Mouse (Mus musculus) liver, adult 2 months (tissue): ENCODE measurements around the gene Olfr658. TPM values are rescaled to one million over a fixed set of nuclear protein-coding genes. Genes with fewer than 3 reads are reported as not detected.

Source experiments
- DNase-seq: peaks from one replicate; pipeline ENCODE4 v3.0.0-alpha.2; 2011; ENCODE audit warnings: low read depth, low spot score; ENCODE audit errors: extremely low read depth
- H3K27ac ChIP-seq: fragments of 200-500 bp; replicated peaks from 2 replicates; pipeline ENCODE4 v1.5.1; 2012; ENCODE audit warnings: low read depth, mild to moderate bottlenecking, control low read depth, inconsistent platforms, low read length; ENCODE audit not compliant: insufficient read depth
- H3K27me3 ChIP-seq: fragments of 200-500 bp; 2 replicates; pipeline ENCODE4 v1.6.1; 2012; ENCODE audit warnings: mild to moderate bottlenecking, moderate library complexity, low read length, inconsistent platforms; ENCODE audit not compliant: control insufficient read depth, insufficient read depth
- H3K36me3 ChIP-seq: fragments of 200-500 bp; 2 replicates; pipeline ENCODE4 v1.6.1; 2012; ENCODE audit warnings: low read length, inconsistent platforms; ENCODE audit not compliant: control insufficient read depth, insufficient read depth
- H3K4me1 ChIP-seq: fragments of 200-500 bp; 2 replicates; pipeline ENCODE4 v1.6.1; 2011; ENCODE audit warnings: low read length; ENCODE audit not compliant: control insufficient read depth, insufficient read depth
- H3K4me3 ChIP-seq: fragments of 200-500 bp; 2 replicates; pipeline ENCODE4 v1.5.1; 2011; ENCODE audit warnings: low read depth, mild to moderate bottlenecking, control low read depth, low read length, moderate library complexity; ENCODE audit not compliant: insufficient read depth
- H3K79me2 ChIP-seq: fragments of 200-500 bp; 2 replicates; pipeline ENCODE4 v1.6.1; 2012; ENCODE audit warnings: inconsistent platforms, mild to moderate bottlenecking, low read length, moderate library complexity; ENCODE audit not compliant: control insufficient read depth, insufficient read depth
- H3K9ac ChIP-seq: fragments of 200-500 bp; 2 replicates; pipeline ENCODE4 v1.6.1; 2012; ENCODE audit warnings: low read depth, mild to moderate bottlenecking, control low read depth, inconsistent platforms, low read length
- CTCF ChIP-seq: fragments of 200-500 bp; IDR thresholded peaks from 2 replicates; pipeline ENCODE4 v1.5.1; 2011; ENCODE audit warnings: low read depth, low read length, control low read depth
- POLR2A ChIP-seq: fragments of 200-500 bp; IDR thresholded peaks from 2 replicates; pipeline ENCODE4 v1.6.1; 2011; ENCODE audit warnings: low read length, control low read depth; ENCODE audit not compliant: insufficient read depth; ENCODE audit errors: extremely low read depth
- WGBS: fragments of 180-500 bp; shearing (Covaris S2); methylation state at CpG from one replicate; pipeline ENCODE4 v1.1.7; 2018; 5-methylcytosine and 5-hydroxymethylcytosine counted together
- polyA plus RNA-seq: library from polyadenylated mRNA; depleted of rRNA; stranded (reverse); fragments of >200 nt; gene quantifications from 2 replicates; pipeline ENCODE4 v1.2.3, GENCODE M21; 2012; rRNA removed
- total RNA-seq: library from RNA; depleted of rRNA; stranded (reverse); fragments of >200 nt; gene quantifications from 2 replicates; pipeline ENCODE4 v1.2.3, GENCODE M21; 2014; rRNA removed

Olfr658 gene
- total and polyA plus RNA-seq, 2 experiments = not detected

DNA sequence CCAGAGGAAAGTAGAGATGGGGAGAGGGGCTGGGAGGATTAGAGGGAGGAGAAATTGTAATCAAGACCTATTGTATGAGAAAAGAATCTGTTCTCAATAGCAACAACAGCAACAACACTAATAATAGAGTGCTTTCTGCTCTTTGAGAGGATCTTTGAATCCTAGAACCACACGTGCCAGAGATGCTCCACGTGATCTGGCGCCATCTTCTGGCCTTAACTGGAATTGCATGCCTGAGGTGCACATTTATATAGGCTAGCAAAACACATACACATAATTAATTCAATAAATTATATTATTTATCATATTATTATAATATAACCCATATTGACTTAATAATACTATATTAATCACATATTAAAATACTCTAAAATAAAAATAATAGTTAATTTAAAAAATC, 43.9 kb downstream of the Olfr658 start:
- H3K27ac ChIP-seq = no peak overlapping the region
- no peak overlapping the region for H3K4me3 ChIP-seq
- H3K4me1 ChIP-seq = no peaks in the 10 kb centered on the region
- H3K9ac ChIP-seq = no peak overlapping the region
- H3K27me3 ChIP-seq = no peaks in the 10 kb centered on the region
- H3K36me3 ChIP-seq = no peaks in the 10 kb centered on the region
- TF ChIP-seq CTCF (peak; percentile 67; the same call in 1 of the 2 replicates), POLR2A (no peak)
- no peaks in the 10 kb centered on the region for H3K79me2 ChIP-seq
- WGBS = 8% methylated on average over 3 of the region's 3 CpGs
- DNase-seq = peak; percentile 27

- Histone ChIP-seq H3K4me3 (no peak within 1 kb of the TSS), H3K9ac (no peak within 1 kb of the TSS), H3K27ac (no peak within 1 kb of the TSS), H3K27me3 (no peaks in the 10 kb centered on the region), H3K79me2 (no peaks in the 10 kb centered on the region), H3K4me1 (no peaks in the 10 kb centered on the region), H3K36me3 (no peaks in the 10 kb centered on the region)
- DNase-seq = no peak
- 78% methylated on average over 2 of the region's 2 CpGs for WGBS
- TF ChIP-seq POLR2A (no peak), CTCF (no peak)
These were observed 45.4 kb downstream of the Olfr658 start, which contains the start of gene Olfr655 for GRCm38 (mm10) chr7:104601679-104602078. Olfr655 (minus strand) TSS chr7:104601779.

Other genes with a start within 250 kb of the Olfr658 start
- 0.54 and 1.3 TPM in 2 replicates for gene Trim30c, start 246.5 kb downstream of the Olfr658 start, total RNA-seq
- gene Trim30c, start 246.5 kb downstream of the Olfr658 start, polyA plus RNA-seq = 0.13 TPM in 1 of 2 replicates, not detected in the other
- 8.1 and 9.4 TPM in 2 replicates for gene Trim30a, start 182.1 kb downstream of the Olfr658 start, total RNA-seq
- 0.90 and 1.5 TPM in 2 replicates for gene Trim30a, start 182.1 kb downstream of the Olfr658 start, polyA plus RNA-seq
- 6.2 and 8.9 TPM in 2 replicates for gene Trim30d, start 139.5 kb downstream of the Olfr658 start, total RNA-seq
- 0.42 and 1.2 TPM in 2 replicates for gene Trim30d, start 139.5 kb downstream of the Olfr658 start, polyA plus RNA-seq
- not detected in 2 replicates for gene Olfr651, start 97.2 kb downstream of the Olfr658 start, total RNA-seq
- not detected in 2 replicates for gene Olfr651, start 97.2 kb downstream of the Olfr658 start, polyA plus RNA-seq
- not detected in 2 replicates for gene Olfr652, start 86.4 kb downstream of the Olfr658 start, total RNA-seq
- not detected in 2 replicates for gene Olfr652, start 86.4 kb downstream of the Olfr658 start, polyA plus RNA-seq
- gene Olfr653, start 70.0 kb downstream of the Olfr658 start, total RNA-seq = not detected in 2 replicates
- gene Olfr653, start 70.0 kb downstream of the Olfr658 start, polyA plus RNA-seq = not detected in 2 replicates
- gene Olfr654, start 60.3 kb downstream of the Olfr658 start, total RNA-seq = not detected in 2 replicates
- not detected in 2 replicates for gene Olfr654, start 60.3 kb downstream of the Olfr658 start, polyA plus RNA-seq
- gene Olfr655, start 45.5 kb downstream of the Olfr658 start, total RNA-seq = not detected in 2 replicates
- gene Olfr655, start 45.5 kb downstream of the Olfr658 start, polyA plus RNA-seq = not detected in 2 replicates
- not detected in 2 replicates for gene Olfr656, start 33.4 kb downstream of the Olfr658 start, total RNA-seq
- gene Olfr656, start 33.4 kb downstream of the Olfr658 start, polyA plus RNA-seq = not detected in 2 replicates
- gene Olfr657, start 22.5 kb downstream of the Olfr658 start, total RNA-seq = not detected in 2 replicates
- gene Olfr657, start 22.5 kb downstream of the Olfr658 start, polyA plus RNA-seq = not detected in 2 replicates
- not detected in 2 replicates for gene Olfr659, start 19.4 kb upstream of the Olfr658 start, total RNA-seq
- not detected in 2 replicates for gene Olfr659, start 19.4 kb upstream of the Olfr658 start, polyA plus RNA-seq
- not detected in 2 replicates for gene Olfr661, start 39.2 kb upstream of the Olfr658 start, total RNA-seq
- gene Olfr661, start 39.2 kb upstream of the Olfr658 start, polyA plus RNA-seq = not detected in 2 replicates
- not detected in 2 replicates for gene Usp17le, start 130.2 kb upstream of the Olfr658 start, total RNA-seq
- gene Usp17le, start 130.2 kb upstream of the Olfr658 start, polyA plus RNA-seq = not detected in 2 replicates
- gene Usp17lb, start 195.3 kb upstream of the Olfr658 start, total RNA-seq = not detected in 2 replicates
- gene Usp17lb, start 195.3 kb upstream of the Olfr658 start, polyA plus RNA-seq = not detected in 2 replicates
- not detected in 2 replicates for gene Usp17la, start 209.7 kb upstream of the Olfr658 start, total RNA-seq
- gene Usp17la, start 209.7 kb upstream of the Olfr658 start, polyA plus RNA-seq = not detected in 2 replicates
- not detected in 2 replicates for gene Olfr665, start 230.7 kb upstream of the Olfr658 start, total RNA-seq
- not detected in 2 replicates for gene Olfr665, start 230.7 kb upstream of the Olfr658 start, polyA plus RNA-seq
- not detected in 2 replicates for gene Olfr666, start 248.6 kb upstream of the Olfr658 start, total RNA-seq
- not detected in 2 replicates for gene Olfr666, start 248.6 kb upstream of the Olfr658 start, polyA plus RNA-seq